Mouse (Mus musculus) limb, embryonic 10.5 days (tissue): ENCODE measurements around the gene Tbc1d30. TPM values are rescaled to one million over a fixed set of nuclear protein-coding genes. Genes with fewer than 3 reads are reported as not detected.

Source experiments
- DNase-seq: peaks from one replicate; pipeline ENCODE4 v3.0.0-alpha.2; 2017; ENCODE audit warnings: low spot score
- H3K27ac ChIP-seq: fragments of 300-500 bp; sonication (generic); 2 replicates; pipeline ENCODE4 v1.5.1; 2016; ENCODE audit warnings: mild to moderate bottlenecking
- H3K27me3 ChIP-seq: fragments of 300-500 bp; sonication (generic); 2 replicates; pipeline ENCODE4 v1.6.1; 2016; ENCODE audit warnings: low read depth, mild to moderate bottlenecking; ENCODE audit not compliant: poor library complexity, severe bottlenecking
- H3K36me3 ChIP-seq: fragments of 300-500 bp; sonication (generic); 2 replicates; pipeline ENCODE4 v1.6.1; 2016; ENCODE audit warnings: mild to moderate bottlenecking, moderate library complexity
- H3K4me1 ChIP-seq: fragments of 300-500 bp; sonication (generic); 2 replicates; pipeline ENCODE4 v1.6.1; 2016
- H3K4me3 ChIP-seq: fragments of 300-500 bp; sonication (generic); 2 replicates; pipeline ENCODE4 v1.5.1; 2016; ENCODE audit warnings: mild to moderate bottlenecking, moderate library complexity
- H3K9me3 ChIP-seq: fragments of 300-500 bp; sonication (generic); replicated peaks from 2 replicates; pipeline ENCODE4 v1.6.1; 2016; ENCODE audit warnings: mild to moderate bottlenecking
- WGBS: fragments of 180-500 bp; shearing (Covaris S2); methylation state at CpG from one replicate; pipeline ENCODE4 v1.1.7; 2016; 5-methylcytosine and 5-hydroxymethylcytosine counted together
- polyA plus RNA-seq: library from polyadenylated mRNA; unstranded; fragments of >200 nt; fragmentation: Nextera tagmentation; extraction: Ambion mirVana; gene quantifications from 2 replicates; pipeline ENCODE4 v1.2.1, GENCODE M21; 2016

The Tbc1d30 gene
- polyA plus RNA-seq, 1 experiment from 2014 or later: 0.50 TPM

- WGBS: 78% methylated on average over 16 of the region's 16 CpGs
- H3K27ac ChIP-seq: no peak overlapping the region
- no peak overlapping the region for H3K4me3 ChIP-seq
- no peaks in the 10 kb centered on the region for H3K9me3 ChIP-seq
- H3K36me3 ChIP-seq: no peaks in the 10 kb centered on the region
- no peaks in the 10 kb centered on the region for H3K27me3 ChIP-seq
- no peak for DNase-seq
- H3K4me1 ChIP-seq: peaks cover 18% of the 10 kb centered on the region
Measured at GRCm38 (mm10) chr10:121294471-121294870, 56.6 kb downstream of the Tbc1d30 start.

- DNase-seq: no peak
- H3K4me1 ChIP-seq: peaks cover 18% of the 10 kb centered on the region
- 66% methylated on average over 8 of the region's 8 CpGs for WGBS
- no peaks in the 10 kb centered on the region for H3K27me3 ChIP-seq
- no peak overlapping the region for H3K4me3 ChIP-seq
- no peaks in the 10 kb centered on the region for H3K36me3 ChIP-seq
- no peak overlapping the region for H3K27ac ChIP-seq
- H3K9me3 ChIP-seq: no peaks in the 10 kb centered on the region
Measured at GRCm38 (mm10) chr10:121293829-121294228, 57.2 kb downstream of the Tbc1d30 start.

- Histone ChIP-seq H3K9me3 (no peaks in the 10 kb centered on the region), H3K36me3 (no peaks in the 10 kb centered on the region), H3K27ac (no peak overlapping the region), H3K4me3 (no peak overlapping the region), H3K27me3 (no peaks in the 10 kb centered on the region), H3K4me1 (peaks cover 7% of the 10 kb centered on the region)
- WGBS: 90% methylated on average over 10 of the region's 10 CpGs
- DNase-seq: no peak
Measured at GRCm38 (mm10) chr10:121291272-121291917, 59.7 kb downstream of the Tbc1d30 start.

GRCm38 (mm10) chr10:121290682-121291078 is 60.4 kb downstream of the Tbc1d30 start:
- no peak overlapping the region for H3K27ac ChIP-seq
- DNase-seq: no peak
- WGBS: 77% methylated on average over 20 of the region's 20 CpGs

GRCm38 (mm10) chr10:121289970-121290681 is 61.0 kb downstream of the Tbc1d30 start:
- H3K9me3 ChIP-seq: no peaks in the 10 kb centered on the region
- peaks cover 9% of the 10 kb centered on the region for H3K4me1 ChIP-seq
- H3K27me3 ChIP-seq: no peaks in the 10 kb centered on the region
- no peaks in the 10 kb centered on the region for H3K36me3 ChIP-seq
- DNase-seq: no peak
- WGBS: 56% methylated on average over 4 of the region's 4 CpGs
- H3K4me3 ChIP-seq: no peak overlapping the region
- H3K27ac ChIP-seq: no peak overlapping the region

More at GRCm38 (mm10) chr10:121290682-121291078, 60.4 kb downstream of the Tbc1d30 start:
- Histone ChIP-seq H3K4me1 (peaks cover 7% of the 10 kb centered on the region), H3K9me3 (no peaks in the 10 kb centered on the region), H3K27me3 (no peaks in the 10 kb centered on the region), H3K4me3 (no peak overlapping the region), H3K36me3 (no peaks in the 10 kb centered on the region)

- no peak for DNase-seq
- Histone ChIP-seq H3K4me3 (no peak overlapping the region), H3K27me3 (no peaks in the 10 kb centered on the region), H3K36me3 (no peaks in the 10 kb centered on the region), H3K9me3 (no peaks in the 10 kb centered on the region), H3K4me1 (peaks cover 26% of the 10 kb centered on the region), H3K27ac (no peak overlapping the region)
- 87% methylated on average over 6 of the region's 6 CpGs for WGBS
Measured at GRCm38 (mm10) chr10:121282926-121283325, 68.2 kb downstream of the Tbc1d30 start.

GRCm38 (mm10) chr10:121282436-121282835 is 68.6 kb downstream of the Tbc1d30 start:
- Histone ChIP-seq H3K36me3 (no peaks in the 10 kb centered on the region), H3K9me3 (no peaks in the 10 kb centered on the region), H3K27me3 (no peaks in the 10 kb centered on the region), H3K27ac (no peak overlapping the region), H3K4me3 (no peak overlapping the region), H3K4me1 (peaks cover 26% of the 10 kb centered on the region)
- WGBS: 74% methylated on average over 11 of the region's 11 CpGs
- DNase-seq: no peak

- Histone ChIP-seq H3K36me3 (no peaks in the 10 kb centered on the region), H3K4me3 (no peak overlapping the region), H3K9me3 (no peaks in the 10 kb centered on the region), H3K4me1 (peaks cover 35% of the 10 kb centered on the region), H3K27me3 (no peaks in the 10 kb centered on the region), H3K27ac (no peak overlapping the region)
- DNase-seq: no peak
- WGBS: 85% methylated on average over 11 of the region's 11 CpGs
Measured at GRCm38 (mm10) chr10:121280943-121281342, 70.1 kb downstream of the Tbc1d30 start.

GRCm38 (mm10) chr10:121277022-121277471 is 74.0 kb downstream of the Tbc1d30 start:
- peaks cover 14% of the 10 kb centered on the region for H3K4me1 ChIP-seq
- WGBS: 71% methylated on average over 2 of the region's 2 CpGs
- no peak for DNase-seq

GRCm38 (mm10) chr10:121274964-121275363 is 76.1 kb downstream of the Tbc1d30 start:
- Histone ChIP-seq H3K4me1 (peaks cover 12% of the 10 kb centered on the region), H3K36me3 (no peaks in the 10 kb centered on the region), H3K4me3 (no peak overlapping the region), H3K27ac (no peak overlapping the region), H3K27me3 (no peaks in the 10 kb centered on the region), H3K9me3 (no peaks in the 10 kb centered on the region)
- WGBS: 85% methylated on average over 1 of the region's 1 CpGs
- DNase-seq: no peak

More at GRCm38 (mm10) chr10:121277022-121277471, 74.0 kb downstream of the Tbc1d30 start:
- Histone ChIP-seq H3K9me3 (no peaks in the 10 kb centered on the region), H3K36me3 (no peaks in the 10 kb centered on the region), H3K27ac (0 out of 2 replicates have a peak overlapping the region, but pooled peaks have one; percentile 3), H3K4me3 (no peak overlapping the region), H3K27me3 (no peaks in the 10 kb centered on the region)

GRCm38 (mm10) chr10:121271002-121271401 is 80.1 kb downstream of the Tbc1d30 start:
- Histone ChIP-seq H3K4me3 (no peak overlapping the region), H3K9me3 (no peaks in the 10 kb centered on the region), H3K27ac (no peak overlapping the region), H3K36me3 (no peaks in the 10 kb centered on the region), H3K4me1 (peaks cover 10% of the 10 kb centered on the region), H3K27me3 (peaks cover 22% of the 10 kb centered on the region)
- WGBS: 80% methylated on average over 8 of the region's 8 CpGs
- DNase-seq: no peak

- Histone ChIP-seq H3K4me1 (peaks cover 10% of the 10 kb centered on the region), H3K36me3 (no peaks in the 10 kb centered on the region), H3K9me3 (no peaks in the 10 kb centered on the region), H3K27ac (no peak overlapping the region), H3K4me3 (no peak overlapping the region), H3K27me3 (peaks cover 22% of the 10 kb centered on the region)
- 86% methylated on average over 8 of the region's 8 CpGs for WGBS
- no peak for DNase-seq
Measured at GRCm38 (mm10) chr10:121268771-121269170, 82.3 kb downstream of the Tbc1d30 start.

- Histone ChIP-seq H3K9me3 (no peaks in the 10 kb centered on the region), H3K4me3 (no peak overlapping the region), H3K27ac (no peak overlapping the region), H3K27me3 (peaks cover 22% of the 10 kb centered on the region), H3K4me1 (peaks cover 10% of the 10 kb centered on the region), H3K36me3 (no peaks in the 10 kb centered on the region)
- DNase-seq: no peak
- WGBS: 86% methylated on average over 7 of the region's 7 CpGs
Measured at GRCm38 (mm10) chr10:121264204-121264575, 86.9 kb downstream of the Tbc1d30 start.
